Mouse (Mus musculus) retina, postnatal 1 day (tissue): ENCODE results near the gene Usp48.

Experiments
- DNase-seq: peaks from one replicate; pipeline ENCODE4 v3.0.0-alpha.2; 2012

Gene Usp48

DNA sequence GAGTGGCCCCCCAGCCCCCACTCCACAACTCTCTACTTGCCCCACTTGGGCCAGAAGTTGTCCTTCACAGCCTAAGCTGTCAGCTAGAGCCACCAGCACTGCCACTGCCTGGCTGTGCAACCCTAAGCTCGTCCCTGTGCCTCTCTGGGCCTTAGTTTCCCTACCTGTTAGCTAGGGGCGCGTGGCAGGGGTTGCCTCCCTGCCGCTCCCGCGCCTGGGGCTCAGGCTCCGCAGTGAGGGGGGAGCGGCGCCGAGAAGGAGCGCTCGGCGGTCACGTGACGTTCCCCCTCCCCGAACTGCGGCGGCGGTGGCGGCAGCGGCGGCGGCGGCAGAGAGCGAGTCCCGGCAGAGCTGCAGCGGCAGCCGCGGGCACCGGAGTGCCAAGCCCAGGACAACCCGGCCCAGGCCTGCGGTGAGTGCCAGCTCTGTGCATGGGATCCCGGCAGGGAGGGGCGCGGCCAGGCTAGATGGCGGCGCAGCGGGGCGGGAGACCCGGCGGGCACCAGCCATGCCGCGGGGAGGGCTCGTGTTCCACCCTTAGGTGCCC is 71.0 kb downstream of the Usp48 start, which contains the start of gene Rap1gap:
Gene Rap1gap (plus strand): TSS at position 294 of the 547 bp plus-strand sequence.
- DNase-seq = peak; percentile 74

DNA sequence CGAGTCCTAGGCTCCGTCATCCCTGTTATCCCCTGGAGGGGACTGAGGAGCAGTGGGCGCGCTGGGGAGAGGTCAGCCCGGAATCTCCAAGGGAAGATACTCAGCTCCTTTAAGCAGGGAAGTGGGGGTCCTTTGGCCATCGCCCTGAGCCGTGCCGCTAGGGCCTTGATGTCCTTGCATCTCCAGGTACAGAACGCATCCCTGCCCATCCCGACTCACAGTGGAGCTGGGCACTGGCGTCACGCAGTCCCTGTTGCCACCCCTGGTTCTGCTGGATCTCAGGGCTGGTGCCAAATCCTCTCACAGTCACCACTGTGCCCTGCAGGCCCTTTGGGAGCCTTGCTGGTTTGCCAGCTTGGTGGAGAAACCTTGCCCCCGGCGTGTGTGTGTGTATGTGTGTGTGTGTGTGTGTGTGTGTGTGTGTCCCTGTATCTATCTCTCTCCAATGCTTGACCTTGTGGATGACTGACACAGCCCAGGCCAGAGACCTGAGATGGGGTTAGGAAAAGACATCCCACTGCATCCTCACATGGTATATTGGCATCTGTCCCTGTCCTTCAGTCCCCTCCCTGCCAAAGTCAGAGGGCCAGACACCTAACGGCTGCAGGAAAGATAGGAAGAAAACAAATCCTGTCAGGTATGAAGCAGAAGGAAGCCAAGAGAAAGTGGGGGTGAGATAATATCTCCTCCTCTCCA is 71.6 kb downstream of the Usp48 start:
- peak; percentile 71 for DNase-seq

DNA sequence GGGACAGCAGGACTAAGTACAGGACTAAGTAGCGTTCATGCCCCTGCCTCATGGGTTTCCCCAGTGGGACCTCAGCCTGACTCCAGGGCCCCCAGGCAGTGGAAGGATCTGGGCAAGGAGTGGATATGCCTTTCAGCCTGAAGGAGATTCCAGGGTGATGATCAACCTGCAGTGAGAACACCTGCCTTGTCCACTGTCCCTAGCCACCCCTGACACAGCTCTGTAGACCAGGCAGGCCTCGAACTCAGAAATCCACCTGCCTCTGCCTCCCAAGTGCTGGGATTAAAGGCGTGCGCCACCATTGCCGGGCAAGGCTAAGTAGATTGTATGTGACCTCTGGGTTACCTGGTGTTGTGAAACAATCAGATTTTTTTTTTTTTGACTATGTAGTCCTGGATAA is 72.2 kb downstream of the Usp48 start:
- no peak for DNase-seq

DNA sequence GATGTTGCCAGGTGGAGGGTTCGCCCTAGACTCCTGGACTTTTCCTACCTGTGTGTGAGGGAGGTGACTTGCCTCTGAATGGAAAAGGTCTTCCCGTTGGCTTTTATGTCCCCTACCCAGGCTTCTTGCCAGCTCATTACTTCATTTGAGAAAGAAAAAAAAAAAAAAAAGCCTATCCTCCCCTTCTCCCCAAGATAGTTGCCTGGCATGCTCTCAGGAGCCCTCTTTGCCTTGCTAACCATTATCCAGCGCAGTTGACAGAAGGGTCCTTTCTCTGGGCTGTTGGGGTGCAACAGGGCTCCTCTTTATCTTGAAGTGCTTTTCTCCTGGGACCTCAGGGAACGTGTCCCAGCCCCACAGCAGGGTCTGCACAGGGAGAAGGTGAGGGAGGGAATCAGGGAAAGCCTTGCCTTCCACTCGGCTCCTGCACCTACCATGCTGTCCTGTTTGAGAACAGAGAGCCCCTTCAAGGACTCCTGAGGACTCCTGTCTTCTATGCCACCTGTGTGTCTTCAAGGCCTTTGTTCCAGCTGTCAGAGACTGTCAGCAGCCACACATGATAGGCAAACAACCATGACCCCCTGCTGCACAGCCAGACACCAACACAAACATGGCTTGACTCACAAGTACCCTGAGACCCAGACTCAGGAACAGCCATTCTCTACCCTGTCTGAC is 72.9 kb downstream of the Usp48 start:
- peak; percentile 20 for DNase-seq

DNA sequence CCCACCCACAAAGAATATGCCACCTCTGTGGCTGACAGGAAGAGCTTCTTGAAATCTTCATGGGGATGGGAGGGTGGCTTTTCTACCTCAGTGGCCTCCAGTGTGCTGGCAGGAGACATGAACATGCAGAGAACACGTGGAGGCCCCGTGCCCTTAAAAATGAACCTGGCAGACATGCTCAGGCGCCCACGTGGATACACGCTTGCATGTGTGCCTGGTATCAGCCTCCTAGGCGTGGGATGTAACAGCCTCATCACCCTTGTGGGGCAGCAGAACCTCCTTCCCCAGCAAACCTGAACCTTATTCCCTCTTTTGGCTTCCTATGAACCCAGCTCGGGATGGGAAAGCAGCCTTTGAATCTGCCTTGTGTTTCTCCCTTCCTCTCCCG is 73.4 kb downstream of the Usp48 start:
- DNase-seq = no peak

DNA sequence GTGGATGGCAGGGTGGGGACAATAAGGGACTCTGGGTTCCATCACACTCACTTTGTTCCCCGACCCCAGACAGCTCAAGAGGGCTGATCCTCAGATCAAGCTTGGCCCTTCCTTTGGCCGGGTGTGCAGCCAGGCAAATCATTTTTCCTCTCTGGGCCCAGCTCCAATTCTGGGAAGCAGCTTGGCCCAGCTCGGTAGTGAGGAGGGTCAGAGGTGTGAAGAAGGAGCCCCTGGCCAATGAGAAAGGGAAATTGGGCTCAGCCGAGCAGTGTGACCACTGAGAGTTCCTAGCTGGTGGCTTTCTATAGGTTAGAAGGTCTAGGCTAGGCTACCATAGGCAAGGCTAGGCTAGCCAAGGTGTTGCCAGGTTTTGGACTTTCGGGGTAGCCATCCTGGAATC is 74.2 kb downstream of the Usp48 start:
- DNase-seq = peak; percentile 74

DNA sequence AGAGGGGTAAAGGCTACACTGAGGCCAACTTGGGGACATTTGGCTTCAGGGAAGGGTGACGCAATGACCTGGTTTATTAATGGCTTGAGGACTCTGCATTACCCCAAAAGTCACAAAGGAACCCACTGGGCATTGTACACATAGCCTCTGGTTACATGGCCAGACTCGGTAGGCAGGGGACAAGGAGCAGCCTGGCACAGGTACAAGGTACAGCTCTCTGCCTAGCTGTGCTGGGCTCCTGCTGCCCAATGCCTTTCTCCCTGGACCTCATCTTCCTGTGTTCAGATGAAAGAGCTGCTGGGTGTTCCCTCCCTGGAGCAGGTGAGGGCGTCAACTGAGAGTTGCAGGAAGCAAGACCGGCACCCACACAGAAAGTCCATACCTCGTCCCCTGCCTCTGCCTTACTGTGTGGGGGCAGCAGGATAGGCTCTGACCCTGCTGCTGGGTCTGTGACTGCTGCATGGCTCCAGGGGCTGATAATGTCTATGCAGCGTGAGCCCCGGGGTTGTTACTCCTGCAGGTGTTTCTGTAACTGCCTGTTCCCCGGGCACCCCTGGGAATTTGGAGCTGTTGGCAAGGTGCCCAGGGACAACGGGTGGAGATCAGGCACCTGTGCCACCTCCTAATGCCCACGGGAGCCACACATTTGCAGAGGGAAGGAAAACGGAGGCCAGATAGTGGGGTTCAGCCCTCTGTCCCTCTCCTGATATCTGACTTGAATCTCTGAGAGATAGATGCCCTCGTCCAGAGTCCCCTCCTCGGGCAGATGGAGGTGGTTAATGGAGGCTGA is 78.4 kb downstream of the Usp48 start:
- DNase-seq = no peak

DNA sequence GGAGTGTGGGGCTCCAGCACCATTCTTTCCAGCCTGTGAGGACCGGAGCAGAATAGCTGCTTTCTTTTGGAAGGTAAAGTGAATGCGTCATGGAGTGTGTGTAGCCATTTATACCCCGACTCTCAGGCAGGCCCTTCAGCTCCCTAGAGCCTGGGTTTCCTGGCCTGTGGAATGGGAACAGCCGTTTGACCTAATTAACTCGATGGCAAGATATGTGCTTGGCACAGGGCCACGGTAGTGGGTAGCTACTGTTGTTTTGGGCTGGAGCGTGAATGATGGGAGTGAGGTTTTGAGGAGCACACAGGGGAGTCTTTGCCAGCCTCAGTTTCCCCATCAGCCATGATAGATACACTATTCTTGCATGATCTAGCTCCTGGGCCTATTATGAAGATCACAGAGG is 82.0 kb downstream of the Usp48 start:
- DNase-seq = peak; percentile 56

DNA sequence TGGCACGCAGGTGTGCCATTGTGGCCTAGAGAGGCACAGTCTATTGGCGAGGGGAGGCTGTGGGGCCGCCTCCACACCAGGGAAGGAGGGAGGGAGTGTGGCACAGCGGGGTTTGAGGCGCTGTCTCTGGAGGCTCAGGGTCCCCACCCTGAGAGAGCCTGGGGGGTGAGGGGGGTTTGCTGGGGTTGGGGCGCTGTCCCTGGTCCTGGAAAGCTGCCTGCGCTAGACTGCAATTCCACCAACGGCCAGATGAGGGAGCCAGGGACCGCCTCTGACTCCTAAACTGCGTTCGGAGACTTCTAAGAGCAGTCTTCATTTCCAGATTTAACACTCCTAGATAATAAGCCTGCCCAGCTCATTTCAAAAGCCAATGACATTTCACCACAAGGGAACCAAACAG is 82.5 kb downstream of the Usp48 start:
- DNase-seq = peak; percentile 83

DNA sequence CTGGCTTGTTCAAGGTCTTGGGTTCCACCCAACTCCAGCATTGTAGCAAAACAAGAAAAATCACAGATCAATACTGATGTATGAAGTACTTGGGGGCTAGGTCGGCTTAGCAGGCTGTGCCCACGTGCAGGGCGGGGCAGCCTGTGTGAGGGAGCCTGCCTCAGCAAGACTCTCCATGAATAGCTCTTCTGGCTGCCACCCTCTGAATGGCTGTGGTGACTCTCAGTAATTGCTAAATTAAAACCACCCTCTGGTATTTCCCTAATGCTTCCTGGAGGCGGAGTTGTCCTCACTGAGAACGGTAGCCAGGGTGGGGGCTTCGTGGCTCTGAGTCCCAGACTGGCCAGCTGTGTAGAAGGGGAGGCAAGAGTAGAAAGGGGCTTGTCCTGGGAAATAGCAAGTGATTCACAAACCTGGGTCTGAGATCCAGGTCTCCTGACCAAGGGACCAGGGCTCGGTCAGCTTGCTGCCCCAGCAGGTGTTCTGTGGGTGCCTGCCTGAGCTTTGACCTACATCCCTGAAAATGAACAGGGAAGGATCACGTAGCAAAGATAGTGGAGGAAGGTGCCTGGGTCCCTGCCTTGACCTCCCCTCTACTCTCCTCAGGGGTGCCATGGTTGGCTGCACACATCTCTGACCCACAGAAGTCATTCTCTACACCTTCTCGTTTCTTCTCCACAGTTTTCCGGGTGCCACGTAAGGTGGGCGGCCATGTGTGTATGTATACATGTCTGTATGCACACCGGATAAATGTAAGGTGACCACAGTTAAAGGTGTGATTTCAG is 83.3 kb downstream of the Usp48 start:
- DNase-seq = no peak

DNA sequence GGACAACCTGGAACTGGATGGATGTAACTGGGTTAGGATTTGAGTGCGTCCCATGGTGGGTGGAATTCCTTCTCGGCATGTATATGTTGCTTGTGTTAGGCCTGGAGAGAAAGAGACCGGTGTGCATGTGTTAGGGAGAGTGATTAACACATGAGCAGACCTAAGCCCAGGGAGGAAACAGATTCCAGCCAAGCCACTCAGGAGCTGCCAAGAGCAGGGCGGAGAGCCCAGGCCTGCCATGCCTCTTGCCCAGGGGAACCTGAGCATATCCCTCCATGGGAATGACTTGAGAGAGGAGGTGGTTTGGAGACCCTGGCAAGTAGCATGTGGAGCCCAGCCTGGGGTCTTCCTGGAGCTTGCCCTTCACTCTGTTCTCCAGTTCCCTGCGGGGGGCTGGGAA is 84.4 kb downstream of the Usp48 start:
- DNase-seq = no peak

DNA sequence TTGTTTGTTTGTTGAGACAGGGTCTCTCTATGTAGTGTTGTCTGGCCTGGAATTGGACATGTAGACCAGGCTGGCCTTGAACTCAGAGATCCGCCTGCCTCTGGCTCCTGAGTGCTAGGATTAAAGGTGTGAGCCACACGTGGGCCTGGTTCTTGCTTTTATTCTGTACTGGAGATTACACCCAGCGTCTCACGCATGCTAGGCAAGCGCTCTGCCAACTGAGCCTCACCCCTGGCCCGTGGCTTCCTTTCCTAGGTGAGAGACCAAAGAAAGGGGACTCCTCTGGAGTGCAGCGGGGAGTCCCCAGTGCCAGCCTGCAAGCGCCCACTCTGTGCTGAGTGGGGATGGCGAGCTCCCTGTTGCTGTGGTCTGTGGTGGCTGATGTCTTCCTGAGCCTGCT is 85.0 kb downstream of the Usp48 start:
- no peak for DNase-seq

DNA sequence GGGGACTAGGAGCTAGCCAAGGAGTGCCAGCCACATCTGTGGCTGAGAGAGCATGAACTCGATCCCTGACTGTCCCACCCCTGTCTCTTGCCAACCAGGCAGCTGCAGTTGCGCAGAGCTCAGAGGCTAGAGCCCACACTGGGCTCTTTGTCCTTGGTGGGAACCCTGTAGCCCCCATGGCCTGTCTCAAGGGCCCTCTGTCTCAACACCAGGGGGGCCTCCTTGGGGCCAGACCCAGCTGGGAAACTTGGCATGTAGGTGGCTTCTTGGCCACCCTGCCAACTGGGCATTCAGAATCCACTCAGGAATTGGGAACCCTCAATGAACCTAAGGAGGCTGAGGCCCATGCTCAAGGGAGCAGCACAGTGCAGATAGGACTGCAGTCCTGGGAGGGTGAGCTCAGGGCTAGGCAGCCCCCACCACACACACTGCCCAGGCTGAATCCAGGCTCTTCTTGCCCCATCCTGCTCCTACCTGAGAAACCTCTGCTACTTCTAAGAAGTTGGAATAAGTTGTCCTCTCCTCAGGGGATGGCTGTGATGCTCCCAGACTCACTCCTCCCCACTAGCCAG is 86.5 kb downstream of the Usp48 start:
- DNase-seq = peak; percentile 30

DNA sequence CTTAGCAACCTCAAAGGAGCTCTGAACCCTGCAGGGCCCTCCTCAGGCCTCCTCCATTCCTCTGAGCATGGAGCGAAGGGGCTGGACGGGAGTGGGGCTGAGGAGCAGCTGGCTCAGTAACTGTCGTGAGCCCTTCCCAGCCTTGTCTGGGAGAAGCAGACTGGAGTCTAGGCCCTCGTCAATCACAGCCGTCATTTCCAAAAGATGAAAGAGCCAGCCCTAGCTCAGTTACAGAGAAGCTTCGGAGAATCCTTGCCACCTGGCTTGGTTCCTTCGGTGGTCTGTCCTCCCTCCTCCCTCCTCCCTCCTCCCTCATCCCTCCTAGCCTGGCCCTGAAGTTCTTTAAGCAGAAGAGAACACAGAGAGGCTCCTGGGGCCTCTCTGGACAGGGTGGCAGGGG is 87.2 kb downstream of the Usp48 start:
- peak; percentile 56 for DNase-seq

DNA sequence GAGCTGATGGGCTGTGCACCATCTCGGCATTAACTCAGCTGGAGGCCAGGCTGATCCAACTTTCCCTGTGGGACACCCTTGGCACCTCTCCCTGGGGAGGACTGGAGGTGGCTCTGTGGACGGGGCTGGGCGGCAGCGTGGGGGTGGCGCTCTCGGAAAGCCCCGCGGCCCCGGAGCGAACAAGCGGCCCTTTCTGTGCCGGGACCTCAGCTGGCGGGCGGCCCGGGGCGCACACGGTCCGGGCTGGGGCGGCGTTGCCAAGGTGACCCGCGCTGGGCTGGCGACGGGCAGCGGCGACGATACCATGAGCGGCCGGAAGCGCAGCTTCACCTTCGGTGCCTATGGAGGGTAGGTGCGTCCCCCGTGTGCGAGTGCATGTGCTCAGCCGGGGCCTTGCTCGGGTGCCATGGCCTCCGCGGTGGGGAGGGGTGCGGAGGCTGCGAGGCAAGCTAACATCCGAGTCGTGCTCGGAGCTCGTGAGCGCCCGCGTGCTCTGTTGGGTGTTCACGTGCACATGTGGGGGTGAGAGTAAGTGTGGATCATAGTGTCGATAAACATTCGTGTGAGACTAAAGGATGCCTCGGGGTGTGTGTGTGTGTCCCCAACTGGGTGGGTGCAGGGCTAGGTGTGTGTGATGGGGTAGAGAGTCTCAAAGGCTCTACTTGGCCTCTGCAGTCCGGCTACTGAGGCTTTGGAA is 88.0 kb downstream of the Usp48 start:
- peak; percentile 81 for DNase-seq

DNA sequence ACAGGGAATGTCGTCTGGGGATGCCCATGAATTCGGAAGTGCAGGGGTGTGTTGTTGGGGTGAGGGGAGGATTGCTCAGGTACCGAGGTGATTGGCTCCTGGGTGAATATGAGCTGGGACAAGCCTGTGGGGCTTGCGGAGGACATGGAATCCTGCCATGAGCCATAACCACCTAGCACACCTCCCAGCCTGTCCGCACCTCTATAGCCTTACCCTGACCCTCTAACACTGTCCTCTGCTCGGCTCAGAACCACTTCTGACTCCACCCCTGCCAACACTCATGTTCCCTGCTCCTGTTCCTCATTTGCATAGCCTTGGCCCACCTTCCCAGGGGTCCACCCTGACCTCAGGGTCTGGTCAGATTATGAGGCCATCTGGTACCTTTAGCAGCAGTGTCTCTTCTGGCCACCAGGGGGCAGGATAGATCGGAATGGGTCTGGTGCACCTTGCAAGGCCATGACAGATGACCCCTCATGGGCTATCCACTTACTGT is 89.5 kb downstream of the Usp48 start:
- DNase-seq = peak; percentile 77

DNA sequence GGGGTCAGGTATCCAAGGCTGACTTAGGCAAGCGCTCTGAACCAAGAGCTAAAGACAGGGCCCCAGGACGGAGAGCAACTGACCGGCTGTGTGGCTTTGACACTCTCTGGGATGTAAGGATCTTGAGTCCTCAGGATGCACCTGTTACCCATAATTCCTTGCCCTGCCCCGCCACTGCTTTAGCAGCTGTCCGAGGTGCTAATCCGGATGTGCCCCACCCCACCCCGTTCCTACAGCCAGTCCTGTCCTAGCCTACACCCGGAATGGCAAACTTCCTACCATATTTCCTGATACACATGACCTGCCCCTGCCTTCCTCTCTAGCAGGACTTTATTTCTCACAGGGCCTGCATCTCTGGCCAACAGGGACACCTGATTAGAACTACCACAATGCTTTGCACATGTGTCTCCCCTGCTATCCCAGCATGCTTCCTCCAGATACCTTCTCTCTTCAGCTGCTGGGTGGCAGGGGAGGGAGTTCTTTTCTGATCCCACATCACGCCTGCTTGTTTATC is 91.3 kb downstream of the Usp48 start:
- no peak for DNase-seq

DNA sequence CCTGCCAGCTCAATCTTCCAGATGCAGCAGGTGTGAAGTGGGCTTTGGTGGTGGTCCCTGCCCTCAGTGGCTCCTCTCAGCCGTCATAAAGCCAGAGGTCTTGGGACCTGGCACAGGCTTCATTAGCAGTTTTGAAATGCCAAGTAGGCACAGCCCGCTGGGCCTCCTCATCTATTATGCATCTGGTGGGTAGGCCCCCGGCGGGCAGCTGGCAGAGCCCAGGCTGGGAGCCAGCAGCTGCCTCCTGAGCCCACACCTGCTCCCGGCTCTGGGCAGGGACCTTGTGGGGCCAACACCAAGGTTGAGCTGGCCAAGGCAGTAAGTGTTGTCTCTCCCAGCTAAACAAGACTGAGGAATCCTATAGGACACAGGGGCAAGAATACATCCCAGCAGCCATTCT is 92.7 kb downstream of the Usp48 start:
- DNase-seq = peak; percentile 46

DNA sequence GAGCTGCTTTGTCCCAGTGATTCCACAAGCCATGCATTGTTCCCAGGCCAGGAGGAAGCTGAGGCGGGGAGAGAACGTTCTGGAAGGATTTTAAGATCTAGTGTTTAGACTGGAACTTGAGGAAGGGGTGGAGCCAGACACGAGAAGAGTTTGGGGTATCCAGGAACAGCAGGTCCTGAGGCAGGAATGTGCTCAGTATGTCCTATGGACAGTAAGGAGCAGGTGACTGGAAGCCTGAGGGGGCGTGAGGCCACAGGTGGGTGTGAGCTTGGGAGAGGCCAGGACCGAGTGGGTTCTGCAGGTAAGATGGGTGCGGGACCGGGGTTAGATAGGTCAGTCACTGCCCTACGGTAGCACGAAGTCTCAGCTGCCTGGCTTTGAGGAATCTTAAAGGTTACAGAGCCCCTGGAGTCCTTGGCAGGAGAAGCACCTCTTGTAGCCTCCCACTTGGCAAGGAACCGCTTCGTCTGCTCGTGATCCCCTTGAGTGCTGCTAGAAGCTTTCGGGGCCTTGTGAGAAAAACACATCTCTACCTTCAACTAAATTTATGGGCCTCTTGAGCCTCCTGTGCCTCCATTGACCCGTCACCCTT is 93.8 kb downstream of the Usp48 start:
- DNase-seq = no peak

DNA sequence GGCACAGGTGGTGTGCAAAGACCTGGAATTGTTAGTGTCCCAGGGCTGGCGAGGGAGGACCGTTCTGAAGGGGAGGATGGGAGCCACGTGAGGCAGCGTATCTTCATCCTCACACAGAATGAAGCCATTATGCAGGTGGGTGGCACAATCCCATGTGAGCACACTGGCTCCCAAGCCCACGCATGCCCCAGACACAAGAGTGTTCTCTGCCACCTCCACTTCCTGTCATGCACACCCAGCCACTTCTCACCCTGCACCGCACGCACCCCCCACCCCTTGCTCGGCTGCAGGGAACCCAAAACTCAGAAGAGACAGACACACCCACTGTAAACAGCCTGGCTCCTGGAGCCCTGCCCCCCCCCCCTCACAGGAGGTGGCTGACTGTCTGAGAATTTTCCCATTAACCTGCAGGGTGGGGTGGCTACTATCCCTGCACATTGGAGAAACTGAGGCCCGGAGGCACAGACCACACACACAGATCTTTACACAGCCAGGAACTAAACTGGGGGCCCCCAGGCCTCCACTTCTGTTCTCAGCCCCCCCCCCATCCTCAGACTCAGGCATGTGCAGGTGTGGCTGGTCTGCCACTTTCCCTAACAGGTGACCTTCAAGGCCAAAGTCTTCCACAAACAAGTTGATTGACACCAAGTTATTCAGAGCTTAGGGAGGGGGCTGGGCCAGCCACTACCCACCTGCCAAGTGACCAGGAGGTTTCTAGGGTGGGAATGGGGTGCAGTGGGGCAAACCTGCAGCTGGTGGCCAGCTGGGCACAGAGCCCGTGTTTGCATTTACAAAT is 98.8 kb downstream of the Usp48 start:
- no peak for DNase-seq
